Mouse (Mus musculus): Measurements from ENCODE around the gene Alkbh2.

Alkbh2 gene

GRCm38 (mm10) chr5:114099709-114100389 is 28.2 kb downstream of the Alkbh2 start:
- peak; percentile 94 for DNase-seq

GRCm38 (mm10) chr5:114091057-114091807 is 36.8 kb downstream of the Alkbh2 start, which contains the start of gene Svop:
Gene Svop, minus strand, starts transcription at chr5:114091570.
- peak; percentile 86 for DNase-seq

- no peak for DNase-seq
Measured at GRCm38 (mm10) chr5:114090421-114091013, 37.5 kb downstream of the Alkbh2 start.

GRCm38 (mm10) chr5:114087875-114088480 is 40.0 kb downstream of the Alkbh2 start:
- DNase-seq, result no peak

GRCm38 (mm10) chr5:114085501-114085900 is 42.5 kb downstream of the Alkbh2 start:
- DNase-seq, result no peak

- no peak for DNase-seq
Measured at GRCm38 (mm10) chr5:114077009-114077408, 51.0 kb downstream of the Alkbh2 start.
